Comparison of ENCODE assay signal across 8 mouse cellular contexts in genomic region chr2:19415063-19415521, GRCm38 (mm10). TPM values are rescaled to one million over a fixed set of nuclear protein-coding genes. Genes with fewer than 3 reads are reported as not detected.
DNase-seq lines count a peak whose midpoint lies in the region; ATAC-seq and TF ChIP-seq lines count a peak whose summit lies in the region.

No protein-coding gene starts in this region.

- no peak overlapping the region for H3K4me3 ChIP-seq in cerebellum, adult 2 months (replicated peaks; ENCODE audit: insufficient read depth, low read depth, low read length)
- peak overlapping the region; percentile 30 for H3K4me3 ChIP-seq in forebrain, embryonic 16.5 days (replicated peaks; ENCODE audit: low read length)
- no peak overlapping the region for H3K4me3 ChIP-seq in limb, embryonic 11.5 days (ENCODE audit: low read depth, low read length)
- H3K4me3 ChIP-seq in midbrain, embryonic 15.5 days, result peak overlapping the region; percentile 33

- H3K36me3 ChIP-seq in forebrain, embryonic 16.5 days (ENCODE audit: control insufficient read depth, insufficient read depth), result no peaks in the 10 kb centered on the region
- H3K36me3 ChIP-seq in limb, embryonic 11.5 days (ENCODE audit: control insufficient read depth, insufficient read depth, low read length), result no peaks in the 10 kb centered on the region
- no peaks in the 10 kb centered on the region for H3K36me3 ChIP-seq in midbrain, embryonic 15.5 days (replicated peaks)

- no peak overlapping the region for H3K27ac ChIP-seq in cerebellum, adult 2 months (ENCODE audit: insufficient read depth, low read length)
- H3K27ac ChIP-seq in forebrain, embryonic 16.5 days (ENCODE audit: low read length), result no peak overlapping the region
- no peak overlapping the region for H3K27ac ChIP-seq in limb, embryonic 11.5 days (replicated peaks; ENCODE audit: low read depth, low read length)
- no peak overlapping the region for H3K27ac ChIP-seq in midbrain, embryonic 15.5 days

- no peak overlapping the region; the same call in 1 of the 2 replicates for H3K9ac ChIP-seq in forebrain, embryonic 16.5 days (replicated peaks; ENCODE audit: low read depth, low read length)
- H3K9ac ChIP-seq in limb, embryonic 11.5 days (ENCODE audit: low read length), result no peak overlapping the region
- H3K9ac ChIP-seq in midbrain, embryonic 15.5 days, result peak overlapping the region; percentile 36

- WGBS in cerebellum, adult 2 months, result 1% methylated on average over 6 of the region's 6 CpGs
- WGBS in forebrain, embryonic 16.5 days, result 2% methylated on average over 6 of the region's 6 CpGs
- WGBS in limb, embryonic 11.5 days, result 3% methylated on average over 6 of the region's 6 CpGs
- WGBS in midbrain, embryonic 15.5 days, result 2% methylated on average over 6 of the region's 6 CpGs

- ATAC-seq in forebrain, embryonic 16.5 days, result peak; percentile 71
- peak; percentile 17; the same call in 1 of the 2 replicates for ATAC-seq in limb, embryonic 11.5 days (ENCODE audit: insufficient number of reproducible peaks, low FRiP score, low TSS enrichment, low read depth)
- peak; percentile 84 for ATAC-seq in midbrain, embryonic 15.5 days (replicated peaks)

- no peaks in the 10 kb centered on the region for H3K9me3 ChIP-seq in forebrain, embryonic 16.5 days (ENCODE audit: control insufficient read depth, low read length)
- H3K9me3 ChIP-seq in limb, embryonic 11.5 days (ENCODE audit: control insufficient read depth, low read length), result no peaks in the 10 kb centered on the region
- no peaks in the 10 kb centered on the region for H3K9me3 ChIP-seq in midbrain, embryonic 15.5 days

- no peak for TF ChIP-seq POLR2A in cerebellum, adult 2 months (IDR thresholded peaks at IDR 0.05; ENCODE audit: borderline replicate concordance, insufficient read depth, low read length)

- no peaks in the 10 kb centered on the region for H3K4me1 ChIP-seq in cerebellum, adult 2 months (ENCODE audit: control insufficient read depth, insufficient read depth, low read length)
- H3K4me1 ChIP-seq in forebrain, embryonic 16.5 days (replicated peaks; ENCODE audit: control insufficient read depth, insufficient read depth, low read length), result no peaks in the 10 kb centered on the region
- H3K4me1 ChIP-seq in limb, embryonic 11.5 days (ENCODE audit: control insufficient read depth, insufficient read depth, low read length), result no peaks in the 10 kb centered on the region
- H3K4me1 ChIP-seq in midbrain, embryonic 15.5 days, result peaks cover 7% of the 10 kb centered on the region

- H3K27me3 ChIP-seq in cerebellum, adult 2 months (ENCODE audit: control insufficient read depth, insufficient read depth, low read length), result no peaks in the 10 kb centered on the region
- H3K27me3 ChIP-seq in forebrain, embryonic 16.5 days (replicated peaks; ENCODE audit: control insufficient read depth, insufficient read depth, low read length), result no peaks in the 10 kb centered on the region
- H3K27me3 ChIP-seq in limb, embryonic 11.5 days (ENCODE audit: control insufficient read depth, insufficient read depth, low read length), result no peaks in the 10 kb centered on the region
- peaks cover 11% of the 10 kb centered on the region for H3K27me3 ChIP-seq in midbrain, embryonic 15.5 days (replicated peaks)

- peak; percentile 7 for DNase-seq in urinary bladder, postnatal 14 days (ENCODE audit: low spot score)
- no peak for DNase-seq in urinary bladder, adult 2 months (ENCODE audit: low spot score)
- peak in 1 of 2 experiments; percentile 62 for DNase-seq in cerebellum, adult 2 months
- DNase-seq in induced T-regulatory cell, adult 2 months (ENCODE audit: low read depth), result peak; percentile 87
- peak; percentile 39 for DNase-seq in limb, embryonic 11.5 days (ENCODE audit: low spot score)
- DNase-seq in ovary, adult 18-20 months (ENCODE audit: low spot score), result no peak

- TF ChIP-seq CTCF in cerebellum, adult 2 months (IDR thresholded peaks at IDR 0.05; ENCODE audit: borderline replicate concordance, insufficient read depth, low read depth, low read length), result peak; percentile 50; the same call in 1 of the 2 replicates

- H3K4me2 ChIP-seq in forebrain, embryonic 16.5 days (ENCODE audit: low read length), result peak overlapping the region; percentile 58
- H3K4me2 ChIP-seq in limb, embryonic 11.5 days (ENCODE audit: low read depth, severe bottlenecking), result peak overlapping the region; percentile 28; the same call in 1 of the 2 replicates
- peak overlapping the region; percentile 61 for H3K4me2 ChIP-seq in midbrain, embryonic 15.5 days

RNA-seq across cellular contexts. Expression of gene Ptf1a, which starts 30.4 kb away (rescaled TPM):
- polyA plus RNA-seq in urinary bladder, adult 2 months (2012; rRNA removed), result not detected in 2 replicates
- 0.08 TPM in 1 of 2 replicates, not detected in the other for polyA plus RNA-seq in cerebellum, adult 2 months (2012; rRNA removed)
- not detected in 2 replicates for polyA plus RNA-seq in forebrain, embryonic 16.5 days (2015; fragmentation: Nextera tagmentation; extraction: Ambion mirVana)
- not detected in 2 replicates for polyA plus RNA-seq in limb, embryonic 11.5 days (2014; fragmentation: Nextera tagmentation; extraction: Ambion mirVana)
- 0.26 and 0.49 TPM in 2 replicates for polyA plus RNA-seq in midbrain, embryonic 15.5 days (2015; fragmentation: Nextera tagmentation; extraction: Ambion mirVana)

RNA-seq across cellular contexts. Expression of gene Msrb2, which starts 43.9 kb away (rescaled TPM):
- polyA plus RNA-seq in urinary bladder, adult 2 months (2012; rRNA removed), result 26.1 and 31.7 TPM in 2 replicates
- 29.4 and 35.4 TPM in 2 replicates for polyA plus RNA-seq in cerebellum, adult 2 months (2012; rRNA removed)
- 7.8 and 7.9 TPM in 2 replicates for polyA plus RNA-seq in forebrain, embryonic 16.5 days (2015; fragmentation: Nextera tagmentation; extraction: Ambion mirVana)
- 22.4 and 24.6 TPM in 2 replicates for polyA plus RNA-seq in limb, embryonic 11.5 days (2014; fragmentation: Nextera tagmentation; extraction: Ambion mirVana)
- 7.1 and 7.5 TPM in 2 replicates for polyA plus RNA-seq in midbrain, embryonic 15.5 days (2015; fragmentation: Nextera tagmentation; extraction: Ambion mirVana)

Comparison
In these comparisons a context has a peak if more than half of its experiments do, and no peak if none do; other contexts are left out.
1. DNase-seq: peak in urinary bladder, postnatal 14 days (single experiment), induced T-regulatory cell, adult 2 months (single experiment) and limb, embryonic 11.5 days (single experiment); none in urinary bladder, adult 2 months (single experiment) and ovary, adult 18-20 months (single experiment).
2. H3K4me3 ChIP-seq: peak in forebrain, embryonic 16.5 days (single experiment) and midbrain, embryonic 15.5 days (single experiment); none in cerebellum, adult 2 months (single experiment) and limb, embryonic 11.5 days (single experiment).
3. ATAC-seq: peak in every context shown above with its lines; median percentile 84 in midbrain, embryonic 15.5 days; 71 in forebrain, embryonic 16.5 days; 17 in limb, embryonic 11.5 days.
4. Peak in every context shown above with its lines, with median percentiles within 50 percentile points of each other: H3K4me2 ChIP-seq.